Mouse (Mus musculus) monocyte, adult 59 days (primary cell): Measurements from ENCODE around the gene Usp20. TPM values are rescaled to one million over a fixed set of nuclear protein-coding genes. Genes with fewer than 3 reads are reported as not detected.

Source experiments
- total RNA-seq, 2 experiments: library from RNA; stranded (reverse); gene quantifications; one replicate each; pipeline ENCODE4 v1.2.4; 2023

Gene Usp20
- 1 to 10 TPM; 7.7 to 10.0 TPM for total RNA-seq

DNA sequence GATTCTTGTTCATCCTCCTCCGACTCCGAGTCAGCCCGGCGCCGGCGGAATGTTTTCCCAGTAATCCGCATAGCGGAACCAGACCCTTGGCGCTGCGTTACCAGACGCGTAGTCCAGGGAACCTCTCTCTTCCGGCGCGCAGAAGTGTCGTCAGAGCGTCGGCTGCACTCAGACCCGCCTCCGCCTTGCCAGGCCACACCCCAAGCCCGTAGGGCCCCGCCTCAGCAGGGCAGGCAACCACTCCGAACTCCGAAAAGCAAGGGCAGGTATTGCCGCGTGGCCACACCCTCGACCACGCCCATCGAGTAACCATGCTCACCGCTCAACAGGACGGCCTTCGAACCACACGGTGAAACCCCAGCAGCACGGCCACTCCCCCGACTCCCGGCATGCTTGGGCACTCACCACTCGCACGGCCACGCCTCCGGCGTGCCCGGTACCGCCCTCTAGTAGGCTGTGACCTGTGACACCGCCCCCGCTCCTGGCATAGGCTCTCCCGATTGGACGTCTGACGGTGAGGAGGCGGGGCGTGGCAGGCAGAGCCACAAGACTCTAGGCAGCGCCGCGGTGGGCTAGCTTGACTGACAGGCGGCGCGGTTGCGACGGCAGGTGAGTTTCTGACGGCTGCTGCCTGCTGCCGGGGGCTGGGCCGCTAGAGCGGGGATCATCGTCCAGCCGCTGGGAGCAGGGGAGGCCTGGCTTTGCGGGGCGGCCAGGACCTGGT lies at the start of gene Usp20, which contains the start of gene BC005624:
TSS of gene Usp20 (plus strand) at position 490 of the 724 bp plus-strand sequence.
TSS of gene BC005624 (minus strand) at position 412 of the 724 bp plus-strand sequence.

DNA sequence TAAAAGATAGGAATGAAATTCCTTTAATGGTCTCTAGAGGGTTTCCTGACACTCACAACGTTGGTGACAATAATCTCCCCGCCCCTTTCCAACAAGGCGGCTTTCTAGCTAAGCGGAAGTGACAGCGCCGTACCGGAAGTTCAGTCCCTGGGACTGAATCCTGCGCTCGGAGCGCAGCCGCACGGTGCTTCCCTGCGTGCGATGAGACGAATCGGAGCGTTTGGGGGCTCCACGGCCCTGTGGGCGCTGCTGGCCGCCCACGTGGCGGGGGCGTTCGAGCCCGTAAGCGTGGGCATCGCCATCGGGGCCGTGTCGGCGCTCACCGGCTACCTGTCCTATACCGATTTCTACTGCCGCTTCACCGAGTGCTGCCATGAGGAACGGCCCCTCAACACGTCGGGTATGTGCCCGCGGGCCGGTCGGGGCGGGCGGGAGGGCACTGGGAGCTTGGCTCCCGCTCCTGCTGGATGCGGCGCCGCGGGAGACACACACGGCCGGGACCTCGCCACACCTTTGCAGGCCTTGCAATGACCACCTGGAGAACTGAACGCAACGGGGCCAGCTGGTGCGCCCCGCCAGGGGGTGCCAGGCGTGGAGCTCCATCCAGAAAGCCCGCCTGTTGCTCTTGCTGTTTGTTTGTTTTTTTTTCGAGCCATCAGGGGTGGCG lies 29.1 kb upstream of the Usp20 start, which contains the start of gene Tor1b:
TSS of gene Tor1b (plus strand) at position 136 of the 667 bp plus-strand sequence.

DNA sequence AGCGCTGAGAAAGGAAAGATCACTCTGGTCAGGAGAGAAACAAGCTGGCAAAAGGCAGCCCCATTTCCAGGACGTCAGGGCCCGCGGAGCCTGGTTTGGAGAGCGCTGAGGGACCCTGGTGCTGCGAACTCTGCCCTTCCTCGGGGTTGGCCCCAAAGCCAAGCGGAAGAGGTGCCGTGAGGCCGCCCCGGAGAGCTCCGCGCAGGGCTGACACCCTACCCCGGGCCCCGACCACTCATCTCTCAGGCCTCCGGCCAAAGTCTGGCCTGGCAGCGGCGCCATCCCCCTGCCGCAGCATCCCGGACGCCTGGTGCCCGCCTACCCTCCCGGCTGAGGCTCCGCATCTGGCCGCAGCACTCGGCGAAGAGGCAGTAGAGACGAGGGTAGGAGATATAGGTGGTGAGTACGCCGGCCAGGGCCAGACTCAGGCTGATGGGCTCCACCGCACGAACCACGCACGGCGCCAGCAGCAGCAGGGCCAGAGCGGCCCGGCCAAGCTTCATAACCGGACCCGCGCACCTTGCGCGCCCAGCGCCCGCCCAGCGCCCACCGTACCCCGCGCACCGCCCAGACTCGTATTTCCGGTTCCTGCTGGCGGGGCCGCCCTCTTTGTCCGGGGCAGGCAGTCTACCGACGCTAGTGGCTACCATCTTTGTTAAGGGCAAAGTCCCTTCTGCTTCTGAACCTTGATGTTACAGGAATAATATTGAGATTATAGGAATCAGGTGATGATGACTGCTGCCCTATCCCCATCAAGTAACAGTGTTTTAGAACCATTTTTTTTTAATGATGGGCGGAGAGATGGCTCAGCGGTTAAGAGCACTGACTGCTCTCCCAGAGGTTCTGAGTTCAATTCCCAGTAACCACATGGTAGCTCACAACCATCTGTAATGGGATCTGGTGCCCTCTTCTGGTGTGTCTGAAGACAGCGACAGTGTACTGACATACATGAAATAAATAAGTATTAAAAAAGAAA lies 14.4 kb upstream of the Usp20 start, which contains the start of gene Tor1a:
TSS of gene Tor1a (minus strand) at position 582 of the 976 bp plus-strand sequence.

Other genes starting within 250 kb of the Usp20 start
- gene 1700001O22Rik, start 178.6 kb upstream of the Usp20 start, total RNA-seq = not detected
- gene Ntmt1, start 174.5 kb upstream of the Usp20 start, total RNA-seq = 10 to 100 TPM; 24.1 to 25.5 TPM
- 10 to 100 TPM; 23.5 to 30.3 TPM for gene Asb6, start 151.9 kb upstream of the Usp20 start, total RNA-seq
- under 1 TPM in 1 of 2 experiments, not detected in 1; 0.46 TPM for gene Prrx2, start 147.3 kb upstream of the Usp20 start, total RNA-seq
- gene Ptges, start 52.4 kb upstream of the Usp20 start, total RNA-seq = 1 to 10 TPM; 2.2 to 2.5 TPM
- 10 to 100 TPM; 58.7 to 63.7 TPM for gene Tor1b, start 29.3 kb upstream of the Usp20 start, total RNA-seq
- gene Tor1a, start 14.3 kb upstream of the Usp20 start, total RNA-seq = 10 to 100 TPM; 90.6 to 90.8 TPM
- gene BC005624, start 78 bp upstream of the Usp20 start, total RNA-seq = 10 to 100 TPM; 70.5 to 80.3 TPM
- gene Fnbp1, start 159.7 kb downstream of the Usp20 start, total RNA-seq = 100 to 1,000 TPM; 168 to 194 TPM
- gene Gpr107, start 170.0 kb downstream of the Usp20 start, total RNA-seq = 10 to 100 TPM; 68.7 to 74.0 TPM